Mouse (Mus musculus): ENCODE data around the gene Vps53. TPM values are rescaled to one million over a fixed set of nuclear protein-coding genes. Genes with fewer than 3 reads are reported as not detected.
A peak's percentile ranks its signal among the peaks of the same experiment; 100 is the strongest.

The Vps53 gene
- polyA plus RNA-seq, 1 experiment from 2014 or later, result 45.5 TPM

- Histone ChIP-seq H3K36me3 (ENCODE audit: inconsistent target) (no peaks in the 10 kb centered on the region; the same call in 1 of the 2 replicates), H3K4me3 (ENCODE audit: inconsistent target) (no peak overlapping the region)
- 50% methylated on average over 4 of the region's 4 CpGs for WGBS (ENCODE audit: missing documents)
Observed at GRCm38 (mm10) chr11:76150980-76151379, 28.5 kb downstream of the Vps53 start.

GRCm38 (mm10) chr11:76148055-76149008 lies 31.1 kb downstream of the Vps53 start:
- H3K79me2 ChIP-seq (ENCODE audit: inconsistent target), result no peaks in the 10 kb centered on the region
- no peak overlapping the region for H3K4me3 ChIP-seq (ENCODE audit: inconsistent target)
- no peak overlapping the region for H3K27ac ChIP-seq
- H3K36me3 ChIP-seq (ENCODE audit: inconsistent target), result no peaks in the 10 kb centered on the region
- WGBS (ENCODE audit: missing documents), result 91% methylated on average over 8 of the region's 8 CpGs

More at GRCm38 (mm10) chr11:76150980-76151379, 28.5 kb downstream of the Vps53 start:
- Histone ChIP-seq H3K79me2 (ENCODE audit: inconsistent target) (no peaks in the 10 kb centered on the region), H3K27ac (no peak overlapping the region)

GRCm38 (mm10) chr11:76146187-76147010 lies 33.0 kb downstream of the Vps53 start:
- 90% methylated on average over 8 of the region's 8 CpGs for WGBS (ENCODE audit: missing documents)
- no peak overlapping the region for H3K4me3 ChIP-seq (ENCODE audit: inconsistent target)
- H3K36me3 ChIP-seq (ENCODE audit: inconsistent target), result no peaks in the 10 kb centered on the region
- no peaks in the 10 kb centered on the region for H3K79me2 ChIP-seq (ENCODE audit: inconsistent target)
- no peak overlapping the region for H3K27ac ChIP-seq

DNA sequence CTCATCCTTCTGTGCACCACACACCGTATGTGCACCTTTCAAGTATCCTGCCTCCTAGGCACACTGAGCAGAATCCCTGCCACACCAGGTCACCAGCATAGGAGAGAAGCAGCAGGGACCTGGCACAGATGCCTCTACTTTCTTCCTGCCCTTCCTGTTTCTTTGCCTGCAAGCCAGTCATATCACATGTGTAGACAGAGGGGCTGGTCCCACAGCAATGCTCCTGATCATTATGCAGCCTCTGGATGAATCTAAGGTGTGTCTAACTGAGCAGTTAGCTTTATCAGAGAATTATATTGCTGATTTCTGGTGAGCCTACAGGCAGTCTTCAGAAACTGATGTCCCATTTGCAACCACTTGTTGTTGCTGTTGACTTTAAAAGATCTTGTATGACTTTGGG lies 34.3 kb downstream of the Vps53 start:
- 100% methylated on average over 1 of the region's 1 CpGs for WGBS (ENCODE audit: missing documents)
- no peaks in the 10 kb centered on the region for H3K79me2 ChIP-seq (ENCODE audit: inconsistent target)
- H3K36me3 ChIP-seq (ENCODE audit: inconsistent target), result no peaks in the 10 kb centered on the region
- no peak overlapping the region for H3K4me3 ChIP-seq (ENCODE audit: inconsistent target)
- no peak overlapping the region for H3K27ac ChIP-seq

DNA sequence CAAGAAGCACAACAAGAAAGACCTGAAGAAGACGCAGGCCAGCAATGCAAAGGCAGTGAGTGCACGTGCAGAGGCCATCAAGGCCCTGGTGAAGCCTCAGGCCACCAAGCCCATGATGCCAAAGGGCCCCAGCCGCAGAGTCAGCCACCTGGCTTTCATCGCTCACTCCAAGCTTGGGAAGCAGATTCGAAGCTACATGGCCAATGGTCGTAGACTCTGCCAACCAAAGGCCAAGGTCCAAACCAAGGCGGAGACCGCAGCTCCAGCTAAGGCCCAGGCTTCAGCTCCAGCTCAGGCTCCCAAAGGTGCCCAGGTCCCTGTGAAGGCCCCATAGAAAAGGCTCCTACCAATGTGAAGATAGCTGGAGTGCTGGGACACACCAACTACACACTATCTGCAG lies 35.1 kb downstream of the Vps53 start:
- Histone ChIP-seq H3K4me3 (ENCODE audit: inconsistent target) (no peak overlapping the region), H3K79me2 (ENCODE audit: inconsistent target) (no peaks in the 10 kb centered on the region), H3K27ac (no peak overlapping the region), H3K36me3 (ENCODE audit: inconsistent target) (no peaks in the 10 kb centered on the region)
- 94% methylated on average over 7 of the region's 8 CpGs for WGBS (ENCODE audit: missing documents)

DNA sequence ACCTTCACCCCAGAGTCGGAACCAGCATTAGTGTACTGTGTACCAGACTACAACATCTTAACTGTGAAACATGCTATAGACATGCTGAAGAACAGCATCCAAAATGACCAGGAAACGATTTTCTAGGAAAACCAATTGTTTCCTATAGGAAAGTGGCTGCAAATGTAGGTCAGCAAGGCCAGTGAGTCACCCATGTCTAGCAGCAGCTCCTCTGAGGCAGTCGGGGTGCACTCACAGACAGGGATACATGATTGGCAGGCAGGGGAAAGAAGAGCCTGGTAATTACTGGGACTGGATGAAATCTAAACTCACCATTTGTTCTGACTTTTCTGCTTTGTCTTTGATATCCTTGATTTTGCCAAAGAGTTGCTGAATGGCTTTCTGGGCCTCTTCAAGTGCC lies 41.5 kb downstream of the Vps53 start:
- Histone ChIP-seq H3K4me3 (ENCODE audit: inconsistent target) (no peak overlapping the region), H3K79me2 (ENCODE audit: inconsistent target) (no peaks in the 10 kb centered on the region), H3K27ac (no peak overlapping the region), H3K36me3 (ENCODE audit: inconsistent target) (peaks cover 48% of the 10 kb centered on the region)
- WGBS (ENCODE audit: missing documents), result 90% methylated on average over 3 of the region's 3 CpGs

GRCm38 (mm10) chr11:76135641-76136437 lies 43.6 kb downstream of the Vps53 start:
- Histone ChIP-seq H3K27ac (peak overlapping the region; percentile 7; the same call in 1 of the 2 replicates), H3K36me3 (ENCODE audit: inconsistent target) (peaks cover 48% of the 10 kb centered on the region), H3K4me3 (ENCODE audit: inconsistent target) (no peak overlapping the region), H3K79me2 (ENCODE audit: inconsistent target) (no peaks in the 10 kb centered on the region)
- 84% methylated on average over 7 of the region's 7 CpGs for WGBS (ENCODE audit: missing documents)

GRCm38 (mm10) chr11:76130859-76131258 lies 48.6 kb downstream of the Vps53 start:
- Histone ChIP-seq H3K27ac (no peak overlapping the region), H3K4me3 (ENCODE audit: inconsistent target) (no peak overlapping the region), H3K79me2 (ENCODE audit: inconsistent target) (no peaks in the 10 kb centered on the region), H3K36me3 (ENCODE audit: inconsistent target) (peaks cover 34% of the 10 kb centered on the region; the same call in 1 of the 2 replicates)
- 49% methylated on average over 5 of the region's 5 CpGs for WGBS (ENCODE audit: missing documents)

DNA sequence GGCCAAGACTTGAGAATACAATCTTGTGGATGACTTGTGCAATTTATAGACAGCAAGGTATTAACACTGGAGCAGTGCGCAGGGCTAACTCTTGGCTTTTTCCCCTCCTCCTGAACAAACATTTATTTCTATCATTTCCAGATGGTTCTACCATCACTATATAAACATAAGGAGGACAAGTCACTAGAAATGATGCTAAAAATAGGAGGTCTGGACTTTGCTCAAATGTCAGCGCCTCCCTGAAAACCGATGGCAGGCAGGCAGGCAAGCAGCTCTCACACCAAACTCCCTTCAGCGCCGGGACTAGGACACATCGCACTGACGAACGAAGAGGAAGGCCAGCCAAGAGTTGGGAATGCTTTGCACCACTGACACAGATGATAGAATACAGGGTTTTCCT lies 54.1 kb downstream of the Vps53 start:
- Histone ChIP-seq H3K79me2 (ENCODE audit: inconsistent target) (no peaks in the 10 kb centered on the region), H3K27ac (no peak overlapping the region), H3K36me3 (ENCODE audit: inconsistent target) (peaks cover 47% of the 10 kb centered on the region), H3K4me3 (ENCODE audit: inconsistent target) (no peak overlapping the region)
- WGBS (ENCODE audit: missing documents), result 93% methylated on average over 8 of the region's 8 CpGs

- Histone ChIP-seq H3K27ac (no peak overlapping the region), H3K4me3 (ENCODE audit: inconsistent target) (no peak overlapping the region), H3K36me3 (ENCODE audit: inconsistent target) (peaks cover 51% of the 10 kb centered on the region), H3K79me2 (ENCODE audit: inconsistent target) (no peaks in the 10 kb centered on the region)
- 95% methylated on average over 1 of the region's 1 CpGs for WGBS (ENCODE audit: missing documents)
Observed at GRCm38 (mm10) chr11:76123517-76123916, 55.9 kb downstream of the Vps53 start.

GRCm38 (mm10) chr11:76122571-76122970 lies 56.9 kb downstream of the Vps53 start:
- WGBS (ENCODE audit: missing documents), result 97% methylated on average over 2 of the region's 2 CpGs
- Histone ChIP-seq H3K4me3 (ENCODE audit: inconsistent target) (no peak overlapping the region), H3K27ac (no peak overlapping the region), H3K79me2 (ENCODE audit: inconsistent target) (no peaks in the 10 kb centered on the region), H3K36me3 (ENCODE audit: inconsistent target) (peaks cover 58% of the 10 kb centered on the region)

DNA sequence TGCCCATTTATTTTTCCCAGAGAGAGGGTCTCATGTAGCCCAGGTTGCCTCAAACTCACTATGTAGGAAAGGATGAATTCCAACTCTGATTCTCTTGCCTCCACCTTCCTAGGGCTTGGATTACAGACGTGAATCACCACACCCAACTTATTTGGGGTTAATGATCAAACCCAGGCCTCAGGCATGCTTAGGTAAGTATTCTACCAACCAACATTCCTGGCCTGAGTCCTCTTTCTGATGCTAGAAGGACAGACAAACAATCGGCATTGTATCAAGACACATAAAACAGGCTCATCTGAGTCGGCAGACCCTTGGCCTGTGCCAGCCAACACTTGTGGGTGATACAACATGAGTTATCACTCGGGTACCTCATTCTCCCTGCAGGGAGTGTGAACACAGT lies 58.4 kb downstream of the Vps53 start:
- H3K36me3 ChIP-seq (ENCODE audit: inconsistent target), result peaks cover 72% of the 10 kb centered on the region
- H3K4me3 ChIP-seq (ENCODE audit: inconsistent target), result no peak overlapping the region
- no peak overlapping the region for H3K27ac ChIP-seq
- H3K79me2 ChIP-seq (ENCODE audit: inconsistent target), result no peaks in the 10 kb centered on the region
- 96% methylated on average over 4 of the region's 4 CpGs for WGBS (ENCODE audit: missing documents)

DNA sequence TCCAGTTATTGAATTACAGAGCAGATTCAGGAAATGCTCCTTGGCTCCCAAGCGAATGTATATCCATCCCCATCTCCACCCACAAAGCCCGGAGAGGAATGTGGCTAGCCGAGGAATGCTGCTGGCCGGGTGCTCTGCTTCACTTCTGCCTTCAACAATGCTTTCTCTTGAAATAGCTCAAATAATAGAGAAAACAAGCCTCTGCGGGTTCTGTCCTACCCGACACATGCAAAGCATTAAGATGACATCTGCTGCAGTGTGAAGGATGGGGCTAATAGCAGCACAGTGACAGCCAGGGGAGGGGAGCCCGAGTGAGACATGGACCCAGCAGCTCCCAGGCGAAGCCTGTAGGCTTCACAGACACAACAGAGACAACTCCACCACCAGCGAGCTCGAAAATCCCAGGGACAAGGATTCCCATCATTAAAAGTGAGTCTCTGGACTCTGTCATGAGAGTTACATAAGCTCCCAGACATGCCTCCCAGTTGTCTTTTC lies 59.0 kb downstream of the Vps53 start:
- Histone ChIP-seq H3K4me3 (ENCODE audit: inconsistent target) (no peak overlapping the region), H3K36me3 (ENCODE audit: inconsistent target) (peaks cover 68% of the 10 kb centered on the region), H3K79me2 (ENCODE audit: inconsistent target) (no peaks in the 10 kb centered on the region), H3K27ac (no peak overlapping the region)
- 94% methylated on average over 10 of the region's 10 CpGs for WGBS (ENCODE audit: missing documents)

- Histone ChIP-seq H3K36me3 (ENCODE audit: inconsistent target) (peaks cover 36% of the 10 kb centered on the region), H3K27ac (no peak overlapping the region), H3K4me3 (ENCODE audit: inconsistent target) (no peak overlapping the region), H3K79me2 (ENCODE audit: inconsistent target) (no peaks in the 10 kb centered on the region)
- 59% methylated on average over 3 of the region's 3 CpGs for WGBS (ENCODE audit: missing documents)
Observed at GRCm38 (mm10) chr11:76110416-76110815, 69.0 kb downstream of the Vps53 start.
